Mouse (Mus musculus) kidney, embryonic 16.5 days (tissue): ENCODE measurements around the gene BC049352. TPM values are rescaled to one million over a fixed set of nuclear protein-coding genes. Genes with fewer than 3 reads are reported as not detected.

Experiments
- ATAC-seq: fragments of 200-750 bp; cut with Nextera tagmentation; 2 replicates; pipeline ENCODE4 v1.8.0; 2017; ENCODE audit warnings: moderate TSS enrichment; ENCODE audit not compliant: low FRiP score, low TSS enrichment
- H3K27ac ChIP-seq: fragments of 300-500 bp; sonication (generic); 2 replicates; pipeline ENCODE4 v1.5.1; 2014; ENCODE audit warnings: low read length
- H3K27me3 ChIP-seq: fragments of 300-500 bp; sonication (generic); 2 replicates; pipeline ENCODE4 v1.6.1; 2014; ENCODE audit warnings: low read length, control low read depth, mixed read lengths; ENCODE audit not compliant: insufficient read depth
- H3K36me3 ChIP-seq: fragments of 300-500 bp; sonication (generic); 2 replicates; pipeline ENCODE4 v1.6.1; 2014; ENCODE audit warnings: low read length, control low read depth, mixed read lengths; ENCODE audit not compliant: insufficient read depth
- H3K4me1 ChIP-seq: fragments of 300-500 bp; sonication (generic); 2 replicates; pipeline ENCODE4 v1.6.1; 2014; ENCODE audit warnings: low read length, control low read depth, mixed read lengths; ENCODE audit not compliant: insufficient read depth
- H3K4me2 ChIP-seq: fragments of 300-500 bp; sonication (generic); replicated peaks from 2 replicates; pipeline ENCODE4 v1.6.1; 2014; ENCODE audit warnings: low read depth, low read length
- H3K4me3 ChIP-seq: fragments of 300-500 bp; sonication (generic); 2 replicates; pipeline ENCODE4 v1.5.1; 2014; ENCODE audit warnings: mild to moderate bottlenecking, low read length
- H3K9ac ChIP-seq: fragments of 300-500 bp; sonication (generic); replicated peaks from 2 replicates; pipeline ENCODE4 v1.6.1; 2014; ENCODE audit warnings: low read length
- H3K9me3 ChIP-seq: fragments of 300-500 bp; sonication (generic); 2 replicates; pipeline ENCODE4 v1.6.1; 2016; ENCODE audit warnings: low read length, control low read depth
- WGBS: fragments of 180-500 bp; shearing (Covaris S2); extraction: QIAGEN DNeasy Blood & Tissue Kit; methylation state at CpG from one replicate; pipeline ENCODE4 v1.1.7; 2014; 5-methylcytosine and 5-hydroxymethylcytosine counted together
- polyA plus RNA-seq: library from polyadenylated mRNA; unstranded; fragments of >200 nt; fragmentation: Nextera tagmentation; extraction: Ambion mirVana; gene quantifications from 2 replicates; pipeline ENCODE4 v1.2.1, GENCODE M21; 2015

The BC049352 gene
- polyA plus RNA-seq, 1 experiment from 2014 or later = not detected

DNA sequence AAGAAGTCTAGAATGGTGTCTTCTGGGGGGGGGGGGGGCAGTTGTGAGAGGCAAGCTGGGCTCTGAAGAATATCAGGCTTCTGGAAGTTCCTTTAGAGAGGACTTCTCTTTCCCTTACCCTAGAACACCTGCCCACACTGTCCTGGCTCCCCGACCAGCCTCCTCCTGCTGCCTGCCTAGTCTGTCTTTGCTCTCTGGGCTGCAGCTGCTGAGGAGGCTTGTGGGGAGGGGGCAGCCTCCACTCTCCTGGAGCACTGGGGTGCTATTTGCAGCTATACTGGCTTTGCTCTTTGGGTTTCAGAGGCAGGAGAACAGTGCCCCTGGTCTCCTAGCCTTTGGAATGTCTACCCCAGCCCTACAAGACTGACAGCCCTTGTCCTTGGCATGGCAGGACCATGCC, 30.9 kb upstream of the BC049352 start:
- WGBS = 86% methylated on average over 1 of the region's 1 CpGs
- no peak overlapping the region for H3K9ac ChIP-seq
- no peaks in the 10 kb centered on the region for H3K9me3 ChIP-seq
- peaks cover 30% of the 10 kb centered on the region for H3K27me3 ChIP-seq
- H3K4me1 ChIP-seq = peaks cover 2% of the 10 kb centered on the region
- no peak for ATAC-seq
- no peak overlapping the region for H3K4me3 ChIP-seq
- H3K27ac ChIP-seq = no peak overlapping the region
- no peaks in the 10 kb centered on the region for H3K36me3 ChIP-seq
- no peak overlapping the region for H3K4me2 ChIP-seq

GRCm38 (mm10) chr9:45153361-45153760, 28.4 kb upstream of the BC049352 start:
- H3K4me3 ChIP-seq = no peak overlapping the region
- H3K36me3 ChIP-seq = no peaks in the 10 kb centered on the region
- H3K27ac ChIP-seq = no peak overlapping the region
- no peaks in the 10 kb centered on the region for H3K4me1 ChIP-seq
- no peak overlapping the region for H3K4me2 ChIP-seq
- no peaks in the 10 kb centered on the region for H3K9me3 ChIP-seq
- H3K27me3 ChIP-seq = peaks cover 10% of the 10 kb centered on the region
- no peak for ATAC-seq
- H3K9ac ChIP-seq = no peak overlapping the region
- WGBS = 42% methylated on average over 7 of the region's 7 CpGs

GRCm38 (mm10) chr9:45167903-45168302, 13.9 kb upstream of the BC049352 start:
- H3K27me3 ChIP-seq = no peaks in the 10 kb centered on the region
- H3K36me3 ChIP-seq = no peaks in the 10 kb centered on the region
- ATAC-seq = no peak
- H3K4me3 ChIP-seq = no peak overlapping the region
- WGBS = 73% methylated on average over 5 of the region's 5 CpGs
- H3K9ac ChIP-seq = no peak overlapping the region
- H3K4me1 ChIP-seq = no peaks in the 10 kb centered on the region
- peaks cover 3% of the 10 kb centered on the region; the same call in 1 of the 2 replicates for H3K9me3 ChIP-seq
- H3K27ac ChIP-seq = no peak overlapping the region
- H3K4me2 ChIP-seq = no peak overlapping the region

- H3K4me1 ChIP-seq = no peaks in the 10 kb centered on the region
- no peak for ATAC-seq
- H3K9me3 ChIP-seq = peaks cover 3% of the 10 kb centered on the region; the same call in 1 of the 2 replicates
- H3K36me3 ChIP-seq = no peaks in the 10 kb centered on the region
- no peak overlapping the region for H3K4me3 ChIP-seq
- 92% methylated on average over 5 of the region's 5 CpGs for WGBS
- no peaks in the 10 kb centered on the region for H3K27me3 ChIP-seq
- no peak overlapping the region for H3K27ac ChIP-seq
- no peak overlapping the region for H3K9ac ChIP-seq
- H3K4me2 ChIP-seq = no peak overlapping the region
Observed at GRCm38 (mm10) chr9:45170150-45170549, 11.7 kb upstream of the BC049352 start.

DNA sequence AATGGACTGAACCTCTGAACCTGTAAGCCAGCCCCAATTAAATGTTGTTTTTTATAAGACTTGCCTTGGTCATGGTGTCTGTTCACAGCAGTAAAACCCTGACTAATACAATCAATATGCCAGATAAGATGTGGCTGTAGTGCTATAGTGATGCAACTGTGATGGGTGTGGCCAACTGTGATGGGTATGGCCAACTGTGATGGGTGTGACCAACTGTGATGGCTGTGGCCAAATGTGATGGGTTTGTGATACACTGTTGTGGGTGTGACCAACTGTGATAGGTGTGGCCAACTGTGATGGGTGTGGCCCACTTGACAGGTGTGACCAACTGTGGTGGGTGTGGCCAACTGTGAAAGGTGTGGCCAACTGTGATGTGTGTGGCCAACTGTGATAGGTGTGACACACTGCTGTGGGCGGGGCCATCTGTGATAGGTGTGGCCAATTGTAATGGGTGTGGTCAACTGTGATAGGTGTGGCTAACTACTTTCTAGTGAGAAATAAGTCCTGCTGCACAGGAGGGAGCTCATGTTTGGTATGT, 10.7 kb upstream of the BC049352 start:
- Histone ChIP-seq H3K36me3 (no peaks in the 10 kb centered on the region), H3K9me3 (peaks cover 3% of the 10 kb centered on the region; the same call in 1 of the 2 replicates), H3K27ac (no peak overlapping the region), H3K9ac (no peak overlapping the region), H3K4me2 (no peak overlapping the region), H3K27me3 (no peaks in the 10 kb centered on the region), H3K4me3 (no peak overlapping the region), H3K4me1 (no peaks in the 10 kb centered on the region)
- WGBS = 76% methylated on average over 1 of the region's 1 CpGs
- no peak for ATAC-seq

DNA sequence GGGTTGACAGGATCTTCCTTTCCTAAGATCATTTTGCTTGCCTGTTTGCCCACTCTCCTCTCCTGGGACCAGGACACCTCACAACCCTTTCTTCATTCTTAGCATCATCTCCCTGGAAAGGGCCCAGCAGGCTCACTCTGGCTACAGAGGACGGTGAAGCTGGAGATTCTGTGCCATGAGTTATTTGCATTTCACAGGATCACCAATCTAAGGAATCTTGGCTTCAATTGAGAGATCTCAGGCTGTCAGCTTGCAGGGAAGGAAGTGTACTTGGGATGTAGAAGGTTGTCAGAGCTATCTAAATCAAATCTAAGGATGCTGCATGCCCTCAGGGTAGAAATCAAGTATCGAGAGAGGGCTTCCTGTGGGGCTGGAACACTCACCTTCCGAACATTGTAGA, 8.3 kb upstream of the BC049352 start:
- no peak for ATAC-seq
- Histone ChIP-seq H3K36me3 (no peaks in the 10 kb centered on the region), H3K9me3 (peaks cover 3% of the 10 kb centered on the region; the same call in 1 of the 2 replicates), H3K4me3 (no peak overlapping the region), H3K4me2 (no peak overlapping the region), H3K9ac (no peak overlapping the region), H3K27ac (no peak overlapping the region), H3K27me3 (no peaks in the 10 kb centered on the region), H3K4me1 (no peaks in the 10 kb centered on the region)
- 67% methylated on average over 3 of the region's 3 CpGs for WGBS

GRCm38 (mm10) chr9:45179282-45179681, 2.5 kb upstream of the BC049352 start:
- Histone ChIP-seq H3K27ac (no peak overlapping the region), H3K27me3 (no peaks in the 10 kb centered on the region), H3K4me3 (no peak overlapping the region), H3K4me1 (no peaks in the 10 kb centered on the region), H3K9ac (no peak overlapping the region), H3K9me3 (no peaks in the 10 kb centered on the region), H3K4me2 (no peak overlapping the region), H3K36me3 (no peaks in the 10 kb centered on the region)
- 86% methylated on average over 5 of the region's 5 CpGs for WGBS
- ATAC-seq = no peak

GRCm38 (mm10) chr9:45182521-45182920, 714 bp downstream of the BC049352 start:
- 47% methylated on average over 3 of the region's 3 CpGs for WGBS
- H3K4me2 ChIP-seq = no peak overlapping the region
- no peak overlapping the region for H3K4me3 ChIP-seq
- no peak overlapping the region for H3K27ac ChIP-seq
- H3K27me3 ChIP-seq = no peaks in the 10 kb centered on the region
- H3K9me3 ChIP-seq = no peaks in the 10 kb centered on the region
- no peaks in the 10 kb centered on the region for H3K4me1 ChIP-seq
- H3K9ac ChIP-seq = no peak overlapping the region
- no peak for ATAC-seq
- no peaks in the 10 kb centered on the region for H3K36me3 ChIP-seq

DNA sequence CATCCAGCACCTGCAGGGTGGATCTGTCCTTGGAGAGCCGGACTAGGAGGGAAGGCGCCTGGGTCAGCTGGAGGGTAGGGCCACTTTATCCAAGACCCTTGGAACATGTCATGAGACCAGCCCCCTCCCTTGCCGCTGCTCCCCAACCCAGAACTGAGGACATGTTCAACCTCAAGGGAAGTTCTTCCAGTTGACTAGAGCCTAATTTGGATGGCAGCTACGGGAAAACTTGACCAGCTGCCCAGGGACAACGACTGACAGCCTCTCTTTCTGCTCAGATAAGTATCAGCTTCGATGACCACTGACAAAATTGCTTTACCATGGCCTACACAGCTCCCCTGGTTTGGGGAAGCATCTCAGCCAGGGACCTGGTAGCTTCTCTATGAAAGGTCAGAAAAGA, 1.5 kb downstream of the BC049352 start:
- Histone ChIP-seq H3K9ac (no peak overlapping the region), H3K4me3 (no peak overlapping the region), H3K4me1 (no peaks in the 10 kb centered on the region), H3K27me3 (no peaks in the 10 kb centered on the region), H3K9me3 (no peaks in the 10 kb centered on the region), H3K4me2 (no peak overlapping the region), H3K36me3 (no peaks in the 10 kb centered on the region), H3K27ac (no peak overlapping the region)
- no peak for ATAC-seq
- 83% methylated on average over 6 of the region's 6 CpGs for WGBS

- no peak overlapping the region for H3K9ac ChIP-seq
Observed at GRCm38 (mm10) chr9:45185250-45185649, 3.4 kb downstream of the BC049352 start.

More at GRCm38 (mm10) chr9:45185250-45185649, 3.4 kb downstream of the BC049352 start:
- no peak for ATAC-seq
- H3K4me2 ChIP-seq = no peak overlapping the region
- no peaks in the 10 kb centered on the region for H3K27me3 ChIP-seq
- H3K4me1 ChIP-seq = no peaks in the 10 kb centered on the region
- H3K4me3 ChIP-seq = no peak overlapping the region
- H3K27ac ChIP-seq = no peak overlapping the region
- H3K9me3 ChIP-seq = no peaks in the 10 kb centered on the region
- 76% methylated on average over 4 of the region's 4 CpGs for WGBS
- H3K36me3 ChIP-seq = no peaks in the 10 kb centered on the region
